Mouse (Mus musculus) lung, adult 18-20 months (tissue): ENCODE measurements around the gene Arl10.

Experiments used
- DNase-seq, 2 experiments: peaks; one replicate each; pipeline ENCODE4 v3.0.0; 2022; ENCODE audit warnings: mixed read lengths in 2 of 2

The Arl10 gene

DNA sequence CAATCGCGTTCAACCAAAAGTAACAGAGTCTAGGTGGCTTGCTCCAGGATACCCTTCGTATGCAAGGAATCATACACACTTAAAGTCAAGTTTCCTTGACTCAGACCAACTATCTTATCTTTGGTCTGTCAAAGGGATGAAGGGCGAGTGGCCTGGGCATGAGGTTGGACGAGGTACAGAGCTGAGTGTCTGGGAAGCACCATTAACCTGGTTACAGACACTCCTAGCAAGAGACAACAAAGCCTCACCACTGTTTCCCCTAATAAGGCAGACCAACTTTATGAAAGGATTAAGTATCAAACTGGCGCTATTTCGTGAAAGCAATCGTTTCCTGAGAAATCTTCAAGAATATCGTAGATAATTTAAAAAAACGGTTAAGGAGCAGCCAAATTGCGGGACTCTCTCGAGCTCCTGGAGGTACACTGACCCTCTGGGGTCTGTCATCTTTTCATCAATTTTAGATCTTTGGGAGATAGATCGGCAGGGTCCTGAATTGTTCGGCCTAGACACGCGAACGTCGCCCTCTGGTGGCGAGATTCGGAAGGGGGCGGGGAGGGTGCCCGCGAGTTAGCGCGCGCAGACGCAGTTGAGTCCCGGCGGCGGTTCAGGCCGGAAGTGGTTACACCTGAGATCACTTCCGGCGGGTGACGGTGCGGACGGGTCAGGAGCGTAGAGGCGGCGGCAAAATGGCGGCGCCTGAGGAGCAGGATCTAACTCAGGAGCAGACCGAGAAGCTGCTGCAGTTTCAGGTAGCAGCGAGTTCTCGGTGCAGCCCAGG is 46.5 kb downstream of the Arl10 start, which contains the start of gene Faf2:
TSS of gene Faf2 (plus strand) at position 630 of the 778 bp plus-strand sequence.
- peak; percentile 96 to 97 for DNase-seq

DNA sequence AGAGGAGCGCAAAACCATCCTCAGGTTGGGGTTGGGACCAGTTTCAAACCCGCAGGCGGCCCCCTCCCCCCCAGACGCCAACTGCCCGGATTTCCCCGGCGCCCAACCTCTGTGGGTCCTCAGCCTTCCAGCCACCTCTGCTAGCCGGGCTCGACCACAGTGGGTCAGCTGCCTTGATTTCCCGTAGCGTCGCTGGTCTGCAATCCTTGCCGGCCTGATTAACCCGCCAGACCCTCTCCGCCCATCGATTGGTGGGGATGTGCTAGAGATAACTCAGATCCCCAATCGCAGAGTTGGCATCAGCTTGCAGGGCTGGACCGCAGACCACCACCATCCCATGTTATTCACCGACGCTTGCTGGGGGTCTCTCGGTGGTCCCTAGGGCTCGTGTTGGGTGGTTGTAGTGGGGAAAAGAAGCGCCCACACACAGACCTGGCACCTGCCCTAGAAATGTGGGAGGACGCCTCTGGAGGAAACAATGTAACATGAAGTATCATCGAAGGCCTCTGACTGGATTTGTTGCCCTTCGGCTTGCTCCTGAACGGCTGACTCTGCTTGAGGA is 47.2 kb downstream of the Arl10 start:
- no peak for DNase-seq

DNA sequence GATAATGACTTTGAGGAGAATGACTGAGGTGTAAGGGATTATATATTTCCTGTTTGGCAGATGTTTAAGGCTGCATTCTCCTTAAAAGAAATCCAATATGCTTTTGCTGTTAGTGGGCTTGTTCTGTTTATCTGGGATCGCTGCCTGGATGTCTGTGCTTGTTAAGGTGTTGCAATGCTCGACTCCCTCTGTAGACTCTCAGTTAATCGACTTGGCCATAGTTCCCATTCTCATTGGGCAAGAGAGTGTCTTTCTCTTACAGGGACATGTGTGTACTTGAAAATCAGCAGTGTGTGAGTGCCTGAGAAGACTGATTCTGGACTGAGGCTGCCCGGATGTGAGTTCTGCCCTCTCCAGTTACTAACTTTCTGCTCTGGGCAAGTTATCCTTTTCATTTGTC is 54.3 kb downstream of the Arl10 start:
- DNase-seq, result peak; percentile 73 to 86
